Mouse (Mus musculus) kidney, adult 9 months (tissue): ENCODE data around the gene Gm5485.

Source experiments
- DNase-seq: peaks from one replicate; pipeline ENCODE4 v3.0.0; 2022

Gene Gm5485

GRCm38 (mm10) chr16:48368096-48368495 lies 44.1 kb downstream of the Gm5485 start:
- no peak for DNase-seq

GRCm38 (mm10) chr16:48366801-48367200 lies 45.4 kb downstream of the Gm5485 start:
- no peak for DNase-seq

- no peak for DNase-seq
These were observed 51.3 kb downstream of the Gm5485 start for GRCm38 (mm10) chr16:48360887-48361286.

- DNase-seq = no peak
These were observed 55.8 kb downstream of the Gm5485 start for GRCm38 (mm10) chr16:48356417-48356816.

- DNase-seq = no peak
These were observed 56.5 kb downstream of the Gm5485 start for GRCm38 (mm10) chr16:48355716-48356115.
